Mouse (Mus musculus): ENCODE measurements around the gene Crxos.
A peak's percentile ranks its signal among the peaks of the same experiment; 100 is the strongest.
"Not testable (repeated sequence)": the region's sequence is repeated elsewhere in the genome, so short reads cannot be mapped to it uniquely, and the experiment has no call there.

The Crxos gene

DNA sequence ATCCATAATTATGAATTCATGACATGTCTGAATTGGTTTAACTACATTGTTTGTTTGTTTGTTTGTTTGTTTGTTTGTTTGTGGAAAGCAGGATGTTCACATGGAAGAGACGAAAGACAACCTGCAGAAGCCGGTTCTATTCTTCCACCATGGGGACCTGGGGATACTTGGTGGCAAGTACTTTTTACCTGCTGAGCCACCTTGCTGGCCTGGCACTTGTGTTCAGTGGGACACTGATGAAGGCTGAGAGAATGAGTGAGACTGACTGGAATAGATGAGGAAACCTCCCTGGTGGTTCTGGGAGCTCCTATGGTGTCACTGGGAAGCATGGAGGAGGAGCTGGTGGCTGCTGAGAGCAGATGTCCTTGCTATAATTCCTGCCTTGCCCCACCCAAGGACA lies at the start of gene Crxos:
Gene Crxos (plus strand): TSS at position 301 of the 400 bp plus-strand sequence.
- no peak for DNase-seq

DNA sequence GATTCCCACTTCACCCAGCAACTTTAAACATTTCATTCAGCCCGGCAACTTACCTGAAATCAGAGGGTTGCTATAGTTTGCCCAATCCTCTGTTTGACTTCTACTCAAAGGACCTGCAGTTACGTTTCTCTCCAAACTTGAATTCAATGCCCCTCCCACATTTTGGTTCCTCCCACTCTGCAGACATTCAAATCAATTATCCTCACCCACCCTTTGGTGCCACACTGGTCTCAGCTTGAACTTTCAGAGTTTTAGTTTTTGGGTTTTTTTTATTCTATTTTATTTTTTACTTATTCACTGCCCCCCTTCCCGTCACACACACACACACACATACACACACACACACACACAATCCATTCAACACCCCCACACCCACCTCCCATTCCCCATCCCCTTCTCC lies 42.8 kb upstream of the Crxos start, which contains the start of gene Obox6:
Gene Obox6 (minus strand): TSS at position 101 of the 400 bp plus-strand sequence.
- DNase-seq: no peak

DNA sequence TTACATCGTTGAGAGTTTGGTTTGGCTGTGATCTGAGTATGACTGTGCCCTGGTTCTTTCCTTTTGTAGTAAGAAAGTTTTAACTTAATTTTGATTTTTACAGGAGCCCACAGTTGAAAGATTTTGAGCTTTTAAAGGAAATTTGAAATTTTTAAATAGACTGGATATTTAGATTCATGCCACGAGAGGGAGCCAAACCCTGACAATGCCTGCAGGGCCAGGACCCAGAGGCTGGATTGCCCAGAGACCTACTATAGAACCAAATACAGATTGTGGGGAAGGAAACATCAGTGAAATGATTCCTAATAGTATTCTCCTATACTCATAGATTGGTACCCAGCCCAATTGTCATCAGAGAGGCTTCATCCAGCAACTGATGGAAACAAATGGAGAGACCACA lies 22.8 kb upstream of the Crxos start:
- no peak for DNase-seq

DNA sequence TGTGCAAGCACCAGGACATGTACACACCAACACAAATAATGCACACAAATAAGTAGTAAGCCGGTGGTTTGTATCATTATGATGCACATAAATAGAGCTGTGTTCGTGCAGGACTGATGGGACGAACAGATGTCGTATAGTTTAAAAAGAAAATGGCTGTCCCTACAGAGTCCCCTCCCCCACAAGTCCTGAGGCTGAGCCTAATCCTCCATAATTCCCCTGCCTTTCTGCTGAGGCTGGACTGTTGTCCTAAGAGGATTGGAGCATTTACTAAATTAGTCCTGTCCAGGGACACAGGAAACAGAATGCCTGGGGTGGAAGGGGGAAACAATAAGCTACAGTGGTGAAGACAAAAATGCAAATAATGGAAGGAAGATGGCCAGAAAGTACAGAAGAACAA lies 18.3 kb upstream of the Crxos start:
- no peak for DNase-seq

DNA sequence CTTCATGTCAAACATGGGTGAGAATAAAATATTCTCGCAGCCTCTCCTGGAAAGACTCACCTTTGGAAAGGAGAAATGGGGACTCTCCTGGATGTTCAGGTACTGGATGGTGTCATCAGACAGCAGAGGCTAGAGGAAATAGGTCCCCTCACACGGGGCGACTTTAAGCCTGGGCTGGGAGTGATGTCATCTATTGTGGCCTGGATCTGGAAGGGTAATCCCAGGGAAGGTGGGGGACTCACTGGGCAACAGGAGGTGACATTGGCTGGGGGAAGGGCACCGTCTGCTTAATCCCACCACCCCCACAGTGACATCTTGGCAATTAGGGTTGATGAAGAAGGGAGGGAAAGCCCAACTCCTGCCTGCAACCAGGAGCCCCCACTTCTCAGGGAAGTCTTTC lies 2.7 kb upstream of the Crxos start, which contains the start of gene Crx:
Gene Crx (minus strand): TSS at position 213 of the 400 bp plus-strand sequence.
- no peak for DNase-seq

DNA sequence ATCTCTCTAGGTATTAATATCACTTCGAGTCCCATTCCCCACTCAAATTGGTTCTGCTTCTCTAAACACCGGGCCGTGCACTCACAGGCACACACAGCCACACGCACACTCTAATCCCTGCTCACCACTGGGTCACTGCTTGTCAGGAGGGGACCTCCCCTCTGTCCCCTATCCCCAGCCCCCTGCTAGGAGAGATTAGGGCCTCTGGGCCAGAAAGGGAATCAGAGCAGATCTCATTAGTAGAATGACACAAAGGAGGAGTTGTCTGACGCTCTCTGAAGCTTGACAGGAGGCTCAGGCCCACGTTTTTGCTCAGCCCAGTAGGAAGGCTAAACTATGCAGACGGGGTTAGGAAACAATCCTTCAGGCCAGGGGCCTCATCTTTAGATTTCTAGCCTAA lies 1.0 kb upstream of the Crxos start:
- DNase-seq: no peak

DNA sequence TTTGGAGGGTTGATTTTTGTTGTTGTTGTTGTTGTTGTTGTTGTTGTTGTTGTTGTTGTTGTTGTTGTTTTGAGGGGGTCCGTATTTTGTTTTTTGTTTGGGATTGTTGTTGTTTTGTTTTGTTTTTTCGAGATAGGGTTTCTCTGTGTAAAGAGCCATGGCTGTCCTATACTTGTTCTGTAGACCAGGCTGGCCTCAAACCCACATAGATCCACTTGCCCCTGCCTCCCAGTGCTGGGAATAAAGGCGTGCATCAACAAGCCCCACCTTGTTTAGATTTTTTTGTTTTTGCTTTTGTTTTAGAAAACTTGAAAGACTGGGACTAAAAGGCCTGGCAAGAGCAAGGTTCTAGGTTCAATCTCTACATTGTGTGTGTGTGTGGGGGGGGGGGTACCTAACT lies 586 bp upstream of the Crxos start:
- DNase-seq: no peak

DNA sequence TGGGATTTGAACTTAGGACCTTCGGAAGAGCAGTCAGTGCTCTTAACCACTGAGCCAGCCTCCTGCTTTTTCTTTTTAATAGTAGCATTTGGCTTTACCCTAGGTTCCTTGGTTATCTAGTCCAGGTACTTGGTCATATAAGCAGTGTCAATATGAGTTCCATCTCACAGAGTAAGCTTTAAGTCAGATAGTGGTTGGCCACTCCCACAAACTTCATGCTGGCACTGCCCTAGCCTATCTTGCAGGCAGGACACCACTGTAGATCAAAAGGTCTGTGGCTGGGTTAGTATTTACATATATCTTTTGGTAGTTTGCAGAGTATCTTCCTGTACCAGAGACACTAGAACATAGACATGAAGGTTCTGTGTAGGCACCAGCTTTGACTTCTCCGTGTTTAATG lies 1.7 kb downstream of the Crxos start:
- no peak for DNase-seq

DNA sequence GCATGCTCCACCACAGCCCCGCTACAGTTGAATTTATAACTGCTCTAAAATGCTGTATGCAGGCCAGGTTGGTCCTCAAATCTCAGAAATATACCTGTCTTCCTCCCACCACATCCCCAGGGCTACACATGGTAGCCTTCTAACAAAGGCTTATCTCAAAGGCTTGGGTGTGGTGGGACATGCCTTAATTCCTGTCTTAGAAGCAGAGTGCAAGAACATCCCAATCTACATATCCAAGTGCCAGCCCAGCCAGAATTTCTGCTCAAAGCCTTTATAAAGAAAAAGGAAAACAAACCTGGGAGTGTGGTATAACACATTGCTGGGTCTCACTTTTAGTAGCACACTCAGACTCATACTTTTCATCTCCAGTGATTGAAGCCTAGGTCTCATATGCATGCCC lies 11.8 kb downstream of the Crxos start:
- no peak for DNase-seq

DNA sequence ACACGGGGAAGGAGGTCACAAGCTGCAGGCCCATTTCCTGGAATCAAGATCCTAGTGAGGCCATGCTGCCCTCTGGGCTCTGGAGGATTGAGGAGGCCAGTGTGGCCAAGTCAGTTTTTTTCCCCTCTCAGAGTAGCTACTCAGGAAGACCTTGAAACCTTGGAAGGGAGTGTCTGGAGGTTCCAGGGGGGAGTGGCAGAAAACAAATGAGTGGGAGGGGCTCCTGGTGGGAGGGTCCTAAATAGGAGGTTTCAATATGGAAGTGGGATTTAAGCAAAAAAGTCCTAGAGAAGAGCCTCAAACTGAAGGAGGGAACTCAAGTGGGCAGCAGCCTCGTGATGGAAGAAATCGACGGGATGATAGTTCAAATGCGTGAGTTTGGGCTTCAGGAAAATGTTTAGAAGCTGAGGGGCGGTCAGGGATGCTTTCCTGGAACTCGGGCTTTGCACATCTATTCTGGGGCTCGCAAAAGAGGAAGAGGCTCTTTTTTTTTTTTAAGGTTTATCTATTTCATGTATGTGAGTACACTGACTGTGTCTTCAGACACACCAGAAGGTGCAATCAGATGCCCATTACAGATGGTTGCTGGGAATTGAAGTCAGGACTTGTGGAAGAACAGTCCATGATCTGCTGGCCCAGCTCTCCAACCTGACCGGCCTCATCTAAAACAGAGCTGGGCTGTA lies 19.1 kb downstream of the Crxos start:
- no peak for DNase-seq

DNA sequence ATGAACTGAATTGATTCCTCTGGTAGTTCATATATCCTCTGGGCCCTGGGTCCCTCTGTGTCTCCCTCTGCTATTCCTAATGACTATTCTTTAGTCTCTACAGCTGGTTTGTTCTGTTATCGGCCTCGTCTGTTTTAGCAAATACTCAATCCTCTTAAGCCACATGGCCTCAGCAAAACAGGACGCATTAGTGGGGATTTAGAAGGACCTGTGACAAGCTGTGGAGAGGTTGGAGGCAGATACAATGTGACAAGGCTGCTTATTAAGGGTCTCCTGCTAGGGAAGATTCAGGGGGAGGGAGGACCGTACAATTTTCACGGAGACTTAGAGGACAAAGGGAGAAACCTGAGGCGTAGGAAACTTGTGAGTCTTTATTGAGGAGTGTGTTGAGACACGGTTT lies 23.4 kb downstream of the Crxos start:
- no peak for DNase-seq

DNA sequence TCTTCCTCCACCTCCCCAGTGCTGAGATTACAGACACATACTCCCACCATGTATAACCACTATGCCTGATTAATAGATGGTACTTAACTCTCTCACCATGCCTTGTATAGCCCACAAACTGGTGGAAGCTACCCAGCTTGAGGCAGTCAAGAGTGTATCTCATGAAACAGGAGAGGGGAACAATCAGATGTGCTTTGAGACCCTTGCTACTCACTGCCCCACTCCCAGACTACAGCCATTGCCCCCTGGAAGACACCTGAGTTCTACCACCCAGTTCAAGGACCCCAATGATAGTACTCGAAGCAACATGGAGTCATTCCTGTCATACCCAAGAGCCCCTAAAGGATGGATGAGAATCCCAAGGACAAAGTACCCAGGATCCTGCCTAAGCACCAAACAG lies 24.2 kb downstream of the Crxos start:
- no peak for DNase-seq

DNA sequence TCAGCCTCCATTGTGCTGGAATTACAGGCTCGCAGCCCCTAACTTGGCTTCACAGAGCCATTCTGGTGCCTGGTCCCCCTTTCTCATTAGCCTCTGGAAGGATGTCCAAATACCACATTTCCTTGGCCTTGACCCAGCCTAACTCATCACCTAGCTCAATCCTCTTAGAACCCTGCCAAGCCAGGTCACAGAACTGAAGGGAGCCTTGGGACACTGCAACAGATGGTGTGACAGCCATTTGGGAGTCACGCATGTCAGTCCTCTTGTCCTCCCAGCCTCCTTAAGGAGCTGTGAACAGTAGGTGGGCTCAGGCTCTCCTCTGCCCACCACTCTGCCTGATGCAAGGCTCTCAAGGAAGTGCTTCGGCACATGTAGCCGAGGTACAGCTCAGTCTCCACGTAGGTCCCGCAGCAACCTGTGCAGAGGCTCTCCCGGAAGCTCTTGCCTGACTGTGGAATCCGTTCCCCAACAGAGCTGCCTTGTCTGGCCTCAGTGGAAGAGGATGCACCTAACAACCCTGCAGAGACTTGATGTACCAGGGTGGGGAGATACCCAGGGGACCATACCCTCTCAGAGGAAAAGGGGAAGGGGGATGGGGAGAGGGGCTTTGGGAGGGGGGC lies 25.7 kb downstream of the Crxos start:
- DNase-seq: no peak

DNA sequence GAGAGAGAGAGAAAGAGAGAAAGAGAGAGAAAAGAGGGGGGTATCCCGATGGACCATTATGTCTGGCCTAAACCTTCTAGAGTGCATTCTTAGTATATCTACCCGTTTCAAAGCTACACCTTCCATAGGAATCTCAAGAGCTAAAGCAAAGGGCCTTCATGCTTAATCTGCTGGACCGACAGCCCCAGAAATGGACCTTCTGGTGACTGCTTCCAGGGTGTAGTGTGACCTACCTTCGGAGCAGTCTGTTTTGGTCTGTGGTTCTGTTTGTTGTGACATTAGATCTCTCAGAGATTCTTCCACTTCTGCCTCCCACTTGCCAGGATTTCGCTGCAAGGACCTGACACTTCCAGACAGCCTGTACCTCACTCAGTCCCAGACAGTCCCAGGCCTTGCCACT lies 28.1 kb downstream of the Crxos start:
- no peak for DNase-seq

DNA sequence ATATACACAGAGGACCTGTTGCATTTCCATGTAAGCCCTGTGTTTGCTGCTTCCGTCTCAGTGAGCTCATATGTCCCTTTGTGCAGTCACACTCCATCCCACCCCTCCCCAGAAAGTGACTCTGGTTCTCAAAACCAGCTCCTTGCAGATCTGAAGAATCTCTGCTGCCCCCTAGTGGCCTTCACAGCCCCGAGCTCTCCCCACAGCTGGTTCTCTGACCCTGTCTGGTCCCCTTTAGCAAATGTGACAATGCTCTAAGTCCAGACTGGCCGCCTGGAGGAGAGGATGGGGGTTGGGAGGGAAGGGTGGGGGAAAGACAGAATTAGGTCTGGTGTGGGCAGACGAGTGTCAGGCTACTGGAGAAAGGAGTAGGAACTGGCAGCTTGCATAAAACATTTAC lies 29.8 kb downstream of the Crxos start:
- peak; percentile 43 to 64 for DNase-seq

DNA sequence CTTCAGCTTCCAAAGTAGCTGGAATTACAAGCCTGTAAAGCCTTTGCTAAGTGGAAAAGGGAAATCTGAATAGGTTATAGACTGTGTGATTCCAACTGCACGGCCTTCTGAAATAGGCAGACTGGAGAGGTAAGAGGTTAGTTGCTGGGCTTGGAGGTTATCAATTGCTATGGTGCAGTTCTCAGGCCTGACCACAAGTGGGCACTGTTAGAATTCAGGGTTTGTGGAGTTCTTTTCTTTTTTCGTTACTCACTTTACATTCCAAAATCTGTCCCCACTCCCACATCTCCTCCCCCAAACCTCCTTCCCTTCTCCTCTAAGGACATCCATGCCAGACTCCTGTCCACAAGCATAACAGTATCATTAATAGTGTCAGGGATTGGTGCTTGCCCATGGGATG lies 31.8 kb downstream of the Crxos start:
- peak in 1 of 2 experiments; percentile 21 for DNase-seq

DNA sequence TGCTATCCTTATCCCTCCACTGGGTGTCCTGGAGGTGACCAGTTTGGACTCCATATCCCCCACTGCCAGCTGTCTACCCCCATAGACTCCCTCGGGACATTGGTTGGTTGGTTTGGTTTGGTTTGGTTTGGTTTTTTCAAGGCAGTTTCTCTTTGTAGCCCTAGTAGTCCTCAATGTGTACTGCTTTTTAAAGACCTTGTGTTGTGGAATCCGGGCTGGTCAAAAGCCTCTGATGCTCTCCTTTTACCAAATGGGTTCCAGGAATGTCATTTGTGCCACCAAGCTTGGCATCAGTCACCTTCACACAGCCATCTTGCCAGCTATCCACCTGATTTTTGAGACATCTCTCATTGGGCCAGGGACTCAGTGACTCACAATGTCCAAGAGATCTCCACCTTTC lies 32.3 kb downstream of the Crxos start:
- DNase-seq: no peak

DNA sequence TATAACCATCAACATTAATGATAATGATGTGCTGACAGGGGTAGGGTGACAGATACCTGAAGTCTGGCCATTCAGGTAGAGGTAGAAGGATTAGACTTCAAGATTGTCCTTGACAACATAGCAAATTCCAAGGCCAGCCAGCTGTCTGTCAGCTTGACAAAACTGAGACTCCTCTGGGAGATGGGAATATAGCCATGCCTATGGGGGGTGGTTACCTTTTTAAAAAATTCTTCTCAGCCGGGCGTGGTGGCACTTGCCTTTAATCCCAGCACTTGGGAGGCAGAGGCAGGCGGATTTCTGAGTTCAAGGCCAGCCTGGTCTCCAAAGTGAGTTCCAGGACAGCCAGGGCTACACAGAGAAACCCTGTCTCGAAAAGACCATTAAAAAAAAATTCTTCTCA lies 33.3 kb downstream of the Crxos start:
- not testable (repeated sequence) for DNase-seq

DNA sequence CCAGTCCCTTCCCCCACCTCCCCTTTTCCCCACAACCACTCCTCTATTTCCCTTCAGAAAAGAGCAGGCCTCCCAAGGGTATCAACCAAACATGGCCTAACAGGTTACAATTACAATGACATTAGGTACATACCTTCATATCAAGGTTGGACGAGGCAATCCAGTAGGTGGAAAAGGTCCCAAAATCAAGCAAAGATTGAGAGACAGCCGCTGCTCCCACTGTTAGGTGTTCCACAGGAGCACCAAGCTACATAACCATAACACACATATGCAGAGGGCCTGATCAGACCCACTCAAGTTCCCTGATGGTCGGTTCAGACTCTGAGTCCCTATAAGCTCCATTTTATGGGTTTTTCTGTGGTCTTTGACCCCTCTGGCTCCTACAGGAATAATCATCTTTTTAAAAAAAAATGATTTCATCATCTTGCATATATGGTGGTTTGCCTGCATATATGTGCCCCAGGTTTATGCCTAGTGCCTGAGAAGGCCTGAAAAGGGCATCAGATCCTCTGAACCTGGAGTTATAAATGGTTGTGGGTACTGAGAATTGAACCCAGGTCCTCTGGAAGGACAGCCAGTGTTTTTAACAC lies 33.8 kb downstream of the Crxos start:
- DNase-seq: no peak

DNA sequence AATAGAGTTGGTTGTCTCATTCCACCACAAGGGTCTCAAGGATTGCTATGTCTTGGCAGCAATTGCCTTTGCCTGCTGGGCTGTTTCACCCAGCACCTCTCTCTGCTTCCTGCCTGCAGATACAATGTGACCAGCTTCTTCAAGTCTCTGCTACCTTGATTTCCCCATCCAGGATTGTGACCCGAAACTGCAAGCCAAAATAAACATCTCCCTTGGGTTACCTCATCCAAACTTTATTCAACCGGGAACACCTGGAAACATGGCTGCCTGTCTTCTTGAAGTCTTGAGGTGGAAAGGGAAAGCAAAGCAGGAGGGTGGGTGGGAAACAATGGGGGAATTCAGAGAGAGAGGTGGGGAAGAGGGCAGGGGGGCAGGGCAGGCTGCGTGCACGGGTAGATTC lies 34.6 kb downstream of the Crxos start:
- no peak for DNase-seq

DNA sequence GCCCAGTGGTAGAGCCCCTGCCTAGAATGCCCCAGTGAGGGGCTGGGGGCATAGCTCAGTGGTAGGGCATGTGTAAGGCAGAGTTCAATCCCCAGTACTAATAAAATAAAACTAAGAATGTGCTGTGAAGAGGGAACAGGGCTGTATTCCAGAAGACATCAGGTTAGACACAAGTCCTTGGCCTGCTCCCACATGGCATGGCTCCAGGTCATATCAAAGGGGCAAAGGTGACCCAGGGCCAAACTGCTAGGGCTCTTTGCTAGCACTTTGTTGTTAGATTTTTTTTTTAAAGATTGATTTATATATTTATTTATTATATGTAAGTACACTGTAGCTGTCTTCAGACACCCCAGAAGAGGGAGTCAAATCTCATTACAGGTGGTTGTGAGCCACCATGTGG lies 36.0 kb downstream of the Crxos start:
- peak in 1 of 2 experiments; percentile 17 for DNase-seq

DNA sequence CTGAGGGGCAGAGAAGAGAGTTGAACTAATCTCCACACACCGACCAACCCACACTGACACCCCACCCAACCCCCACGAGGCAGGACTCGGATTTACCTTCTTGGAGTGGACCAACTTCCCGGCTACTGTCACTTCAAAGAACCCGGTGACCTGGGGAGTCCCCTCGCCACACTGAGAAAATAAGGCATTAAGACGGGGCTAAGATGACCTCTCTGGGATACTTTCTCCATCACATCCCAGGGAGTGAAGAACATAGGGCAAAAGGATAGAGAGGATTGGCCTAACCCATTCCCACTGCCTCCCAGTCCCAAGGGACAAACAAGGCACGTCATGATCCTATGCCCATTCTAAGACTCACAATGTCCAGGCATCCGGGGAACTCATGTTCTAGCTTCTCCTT lies 37.5 kb downstream of the Crxos start:
- DNase-seq: no peak

DNA sequence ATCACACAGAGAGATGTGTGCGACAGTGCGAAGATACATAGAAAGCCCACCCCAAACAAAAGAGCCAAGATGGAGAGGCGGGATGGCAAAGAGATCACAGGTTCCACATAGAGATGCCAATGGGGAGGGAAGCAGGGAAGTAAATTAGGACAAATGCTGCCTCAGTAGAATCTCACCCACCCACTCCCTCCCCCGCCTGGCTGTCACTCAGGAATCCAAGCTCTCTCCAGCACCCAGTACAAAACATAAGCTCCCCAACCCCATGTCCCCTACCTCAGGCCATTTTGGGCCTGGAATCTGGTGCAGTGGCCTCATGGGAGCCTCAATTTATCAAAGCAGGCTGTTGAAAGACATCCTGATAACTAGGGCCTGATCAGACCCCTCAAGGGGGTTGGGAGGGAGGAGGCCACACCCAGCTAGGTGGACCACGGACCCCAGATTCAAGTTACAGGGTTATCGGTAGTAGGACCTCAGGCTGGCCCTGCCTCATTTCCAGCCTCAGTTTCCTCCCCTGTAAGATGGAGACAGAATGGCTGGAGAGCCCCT lies 38.3 kb downstream of the Crxos start:
- no peak for DNase-seq

DNA sequence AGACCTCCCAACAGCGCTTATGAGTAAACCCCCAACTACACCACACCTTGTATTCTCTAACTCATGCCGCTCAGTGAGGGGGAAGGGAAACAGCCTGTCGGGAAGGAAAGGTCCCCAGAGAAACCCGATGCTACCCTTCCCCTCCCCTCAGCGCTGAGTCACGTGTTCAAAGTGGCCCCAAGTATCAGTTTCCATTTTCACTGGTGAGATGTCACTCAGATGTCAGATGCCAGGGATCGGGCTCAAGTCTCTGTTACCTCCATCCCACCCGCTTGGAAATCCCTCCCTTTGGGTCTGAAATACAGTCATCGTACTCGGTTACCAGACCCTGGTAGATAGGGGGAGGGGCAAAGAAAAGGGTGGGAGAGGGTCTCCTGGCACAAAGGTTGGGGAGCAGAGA lies 39.4 kb downstream of the Crxos start:
- peak in 1 of 2 experiments; percentile 24 for DNase-seq

All from kidney, adult 8-10 months (tissue).